Mouse (Mus musculus) CH12.LX (cell line): Measurements from ENCODE around the gene Mtrex. TPM values are rescaled to one million over a fixed set of nuclear protein-coding genes. Genes with fewer than 3 reads are reported as not detected.

ENCODE experiments used
- DNase-seq: peaks from one replicate; pipeline ENCODE4 v3.0.0-alpha.2; 2013; ENCODE audit errors: extremely low read depth
- H3K27ac ChIP-seq: 2 replicates; pipeline ENCODE4 v1.5.1; 2012; ENCODE audit warnings: low read depth, mild to moderate bottlenecking, control low read depth, moderate library complexity; ENCODE audit not compliant: insufficient read depth
- H3K27me3 ChIP-seq: replicated peaks from 2 replicates; pipeline ENCODE3; 2012; ENCODE audit warnings: inconsistent platforms
- H3K36me3 ChIP-seq, 2 experiments: replicated peaks in 1 of 2; 2 replicates each; pipeline versions ENCODE3 to v1.6.1; 2012; ENCODE audit warnings: inconsistent platforms in 1 of 2, low read length in 1 of 2, mild to moderate bottlenecking in 1 of 2, mixed read lengths in 1 of 2, moderate library complexity in 1 of 2; ENCODE audit not compliant: control insufficient read depth in 1 of 2, insufficient read depth in 1 of 2
- H3K4me1 ChIP-seq, 2 experiments: 2 replicates each; pipeline ENCODE4 v1.6.1; 2012; ENCODE audit warnings: inconsistent platforms in 1 of 2, moderate library complexity in 1 of 2; ENCODE audit not compliant: insufficient read depth in 2 of 2, control insufficient read depth in 1 of 2
- H3K4me2 ChIP-seq: 2 replicates; pipeline ENCODE4 v1.6.1; 2012; ENCODE audit warnings: low read depth, mild to moderate bottlenecking, control low read depth; ENCODE audit not compliant: poor library complexity, insufficient read depth, severe bottlenecking
- H3K4me3 ChIP-seq, 3 experiments: fragments of 150-350 bp in 1 of 3; sonication (generic) in 1 of 3; replicated peaks in 1 of 3; 2 replicates each; pipeline versions ENCODE3 to v1.5.1; 2011 to 2012; ENCODE audit warnings: low read depth in 2 of 3, low read length in 2 of 3, mild to moderate bottlenecking in 2 of 3, moderate library complexity in 2 of 3, control low read depth in 1 of 3, improper control_type of control experiment in 1 of 3, inconsistent platforms in 1 of 3, mixed read lengths in 1 of 3; ENCODE audit not compliant: poor library complexity in 1 of 3
- H3K79me2 ChIP-seq: replicated peaks from 2 replicates; pipeline ENCODE4 v1.6.1; 2012; ENCODE audit warnings: mild to moderate bottlenecking, moderate library complexity; ENCODE audit not compliant: control insufficient read depth, poor library complexity, insufficient read depth, severe bottlenecking; ENCODE audit errors: extremely low read depth
- H3K9ac ChIP-seq: 2 replicates; pipeline ENCODE4 v1.6.1; 2012; ENCODE audit warnings: low read depth, mild to moderate bottlenecking, control low read depth, moderate library complexity; ENCODE audit not compliant: insufficient read depth
- H3K9me3 ChIP-seq: replicated peaks from 2 replicates; pipeline ENCODE3; 2012; ENCODE audit warnings: low read length, inconsistent platforms, mixed read lengths
- BHLHE40 ChIP-seq: IDR thresholded peaks from 2 replicates; pipeline ENCODE4 v1.6.1; 2011; ENCODE audit warnings: mild to moderate bottlenecking, low read depth, low read length, improper control_type of control experiment
- CHD1 ChIP-seq: IDR thresholded peaks from 2 replicates; pipeline ENCODE4 v1.6.1; 2012; ENCODE audit warnings: low read depth, low read length, improper control_type of control experiment, inconsistent platforms
- CHD2 ChIP-seq: IDR thresholded peaks from 2 replicates; pipeline ENCODE4 v1.6.1; 2011; ENCODE audit warnings: low read length, improper control_type of control experiment
- ELF1 ChIP-seq: IDR thresholded peaks from 2 replicates; pipeline ENCODE4 v1.6.1; 2014; ENCODE audit warnings: low read depth, mild to moderate bottlenecking, inconsistent platforms, low read length, improper control_type of control experiment
- ETS1 ChIP-seq: conservative IDR thresholded peaks from 2 replicates; pipeline ENCODE4 v1.6.1; 2012; ENCODE audit warnings: low read depth, mild to moderate bottlenecking, inconsistent platforms, low read length, improper control_type of control experiment, moderate library complexity
- HCFC1 ChIP-seq: IDR thresholded peaks from 2 replicates; pipeline ENCODE4 v1.6.1; 2012; ENCODE audit warnings: low read depth, mild to moderate bottlenecking, inconsistent platforms, low read length, improper control_type of control experiment
- IRF4 ChIP-seq: IDR thresholded peaks from 2 replicates; pipeline ENCODE4 v1.6.1; 2014; ENCODE audit warnings: low read depth, mild to moderate bottlenecking, inconsistent platforms, low read length, improper control_type of control experiment
- JUN ChIP-seq: IDR thresholded peaks from 2 replicates; pipeline ENCODE4 v1.6.1; 2011; ENCODE audit warnings: low read depth, mild to moderate bottlenecking, low read length, improper control_type of control experiment, moderate library complexity; ENCODE audit not compliant: insufficient read depth
- KAT2A ChIP-seq: IDR thresholded peaks from 2 replicates; pipeline ENCODE4 v1.6.1; 2012; ENCODE audit warnings: low read length, improper control_type of control experiment, inconsistent platforms; ENCODE audit not compliant: insufficient replicate concordance
- MAX ChIP-seq: IDR thresholded peaks from 2 replicates; pipeline ENCODE4 v1.6.1; 2011; ENCODE audit warnings: low read length, improper control_type of control experiment
- MAZ ChIP-seq: IDR thresholded peaks from 2 replicates; pipeline ENCODE4 v1.6.1; 2012; ENCODE audit warnings: low read depth, mild to moderate bottlenecking, inconsistent platforms, low read length, improper control_type of control experiment, moderate library complexity
- MEF2A ChIP-seq: IDR thresholded peaks from 2 replicates; pipeline ENCODE4 v1.6.1; 2014; ENCODE audit warnings: low read depth, mild to moderate bottlenecking, inconsistent platforms, low read length, improper control_type of control experiment, borderline replicate concordance
- MXI1 ChIP-seq: IDR thresholded peaks from 2 replicates; pipeline ENCODE4 v1.6.1; 2011; ENCODE audit warnings: mild to moderate bottlenecking, low read depth, low read length, improper control_type of control experiment
- MYC ChIP-seq: IDR thresholded peaks from 2 replicates; pipeline ENCODE4 v1.6.1; 2011; ENCODE audit warnings: low read depth, mild to moderate bottlenecking, improper control_type of control experiment, low read length
- NELFE ChIP-seq: IDR thresholded peaks from 2 replicates; pipeline ENCODE4 v1.6.1; 2011; ENCODE audit warnings: low read depth, low read length, improper control_type of control experiment
- NRF1 ChIP-seq: IDR thresholded peaks from 2 replicates; pipeline ENCODE4 v1.6.1; 2014; ENCODE audit warnings: low read depth, mild to moderate bottlenecking, inconsistent platforms, low read length, improper control_type of control experiment, moderate library complexity
- POLR2A ChIP-seq: IDR thresholded peaks from 2 replicates; pipeline ENCODE4 v1.6.1; 2011; ENCODE audit warnings: low read depth, mild to moderate bottlenecking, improper control_type of control experiment, low read length
- POLR2AphosphoS2 ChIP-seq: IDR thresholded peaks from 2 replicates; pipeline ENCODE4 v1.6.1; 2011; ENCODE audit warnings: low read depth, low read length, improper control_type of control experiment
- SIN3A ChIP-seq: IDR thresholded peaks from 2 replicates; pipeline ENCODE4 v1.6.1; 2012; ENCODE audit warnings: low read length, improper control_type of control experiment, inconsistent platforms
- SMC3 ChIP-seq: IDR thresholded peaks from 2 replicates; pipeline ENCODE4 v1.6.1; 2011; ENCODE audit warnings: low read depth, low read length, improper control_type of control experiment
- TCF12 ChIP-seq: IDR thresholded peaks from 2 replicates; pipeline ENCODE4 v1.6.1; 2014; ENCODE audit warnings: low read depth, mild to moderate bottlenecking, inconsistent platforms, low read length, improper control_type of control experiment
- UBTF ChIP-seq: IDR thresholded peaks from 2 replicates; pipeline ENCODE4 v1.6.1; 2012; ENCODE audit warnings: low read depth, mild to moderate bottlenecking, inconsistent platforms, low read length, improper control_type of control experiment, moderate library complexity
- USF1 ChIP-seq: IDR thresholded peaks from 2 replicates; pipeline ENCODE4 v1.6.1; 2014; ENCODE audit warnings: low read depth, mild to moderate bottlenecking, inconsistent platforms, low read length, improper control_type of control experiment
- ZC3H11A ChIP-seq: IDR thresholded peaks from 2 replicates; pipeline ENCODE4 v1.6.1; 2012; ENCODE audit warnings: low read depth, mild to moderate bottlenecking, inconsistent platforms, low read length, improper control_type of control experiment
- ZMIZ1 ChIP-seq: IDR thresholded peaks from 2 replicates; pipeline ENCODE4 v1.6.1; 2012; ENCODE audit warnings: low read depth, mild to moderate bottlenecking, inconsistent platforms, low read length, improper control_type of control experiment
- ZNF384 ChIP-seq: IDR thresholded peaks from 2 replicates; pipeline ENCODE4 v1.6.1; 2012; ENCODE audit warnings: low read depth, low read length, improper control_type of control experiment, inconsistent platforms
- dilution Hi-C: fragments of 300-500 bp; cut with MboI; formaldehyde crosslinking; loops from 2 replicates; pipeline ENCODE4 v1.14.3; 2020; ENCODE audit warnings: low sequenced_read_pairs; ENCODE audit not compliant: extremely low pct_unique_long_range_greater_than_20kb, extremely low pct_ligation_motif_present
- in situ Hi-C: fragments of 300-500 bp; cut with MboI; formaldehyde crosslinking; loops from 3 replicates; pipeline ENCODE4 v1.14.3; 2019; ENCODE audit warnings: low sequenced_read_pairs, low pct_ligation_motif_present, low pct_unique_long_range_greater_than_20kb, mixed read lengths
- polyA plus RNA-seq: library from polyadenylated mRNA; unstranded; fragments of >175 nt; gene quantifications from 2 replicates; pipeline ENCODE4 v1.2.1, GENCODE M21; 2012; ENCODE audit warnings: low read depth; ENCODE audit not compliant: insufficient read length
- total RNA-seq, 2 experiments: library from RNA; depleted of rRNA; stranded (reverse); fragments of 300-350 nt in 1 of 2; fragments of >200 nt in 1 of 2; gene quantifications; 2 replicates each; pipeline ENCODE4 v1.2.3; 2012 to 2014

The Mtrex gene
- total RNA-seq (2012; rRNA removed): 55.0 and 65.8 TPM in 2 replicates
- total RNA-seq (2014; rRNA removed): 62.0 and 63.9 TPM in 2 replicates
- polyA plus RNA-seq: 87.6 and 90.4 TPM in 2 replicates

GRCm38 (mm10) chr13:112927287-112928001, at the start of gene Mtrex, which contains the start of gene Dhx29:
TSS of gene Mtrex (minus strand) at chr13:112927398.
TSS of gene Dhx29 (plus strand) at chr13:112927454.
- Histone ChIP-seq H3K9ac (peak within 1 kb of the TSS; percentile 99), H3K27me3 (no peaks in the 10 kb centered on the region), H3K4me1 (peaks cover 6 to 27% of the 10 kb centered on the region in 2 experiments), H3K79me2 (peaks cover 46% of the 10 kb centered on the region), H3K9me3 (no peaks in the 10 kb centered on the region), H3K36me3 (peaks cover 13 to 40% of the 10 kb centered on the region in 2 experiments), H3K4me2 (peak within 1 kb of the TSS; percentile 100), H3K4me3 (peak within 1 kb of the TSS; percentile 77 to 100 (median 96)), H3K27ac (peak within 1 kb of the TSS; percentile 20)
- in situ Hi-C loops (no loop called here), dilution Hi-C loops (no loop called here)
- DNase-seq: peak; percentile 98
- TF ChIP-seq MAX: peak; percentile 87
- TF ChIP-seq KAT2A: peak; percentile 87; the same call in 1 of the 2 replicates
- TF ChIP-seq JUN: no peak
- TF ChIP-seq TCF12: peak; percentile 89
- TF ChIP-seq SIN3A: peak; percentile 91
- TF ChIP-seq CHD1: no peak
- TF ChIP-seq MAZ: peak; percentile 68; the same call in 1 of the 2 replicates
- peak; percentile 94 for TF ChIP-seq HCFC1
- TF ChIP-seq POLR2A: peak; percentile 79
- TF ChIP-seq NRF1: peak; percentile 55
- peak; percentile 76 for TF ChIP-seq ELF1
- TF ChIP-seq MEF2A: peak; percentile 70; the same call in 1 of the 2 replicates
- TF ChIP-seq SMC3: no peak
- peak; percentile 71 for TF ChIP-seq USF1
- TF ChIP-seq NELFE: peak; percentile 80
- peak; percentile 81 for TF ChIP-seq BHLHE40
- TF ChIP-seq ZC3H11A: no peak
- TF ChIP-seq ZNF384: no peak
- peak; percentile 64; the same call in 1 of the 2 replicates for TF ChIP-seq ZMIZ1
- peak; percentile 75 for TF ChIP-seq IRF4
- TF ChIP-seq CHD2: no peak
- TF ChIP-seq MYC: peak; percentile 51
- peak; percentile 92 for TF ChIP-seq MXI1
- TF ChIP-seq ETS1: peak; percentile 24; the same call in 1 of the 2 replicates
- TF ChIP-seq POLR2AphosphoS2: 0 out of 2 replicates have a peak, but pooled peaks have one; percentile 42
- TF ChIP-seq UBTF: peak; percentile 89
